Mouse (Mus musculus) embryonic facial prominence, embryonic 11.5 days (tissue): Measurements from ENCODE around the gene Vmn1r86. TPM values are rescaled to one million over a fixed set of nuclear protein-coding genes. Genes with fewer than 3 reads are reported as not detected.

Experiments
- polyA plus RNA-seq: library from polyadenylated mRNA; unstranded; fragments of >200 nt; fragmentation: Nextera tagmentation; extraction: Ambion mirVana; gene quantifications from 2 replicates; pipeline ENCODE4 v1.2.1, GENCODE M21; 2014

Gene Vmn1r86
- polyA plus RNA-seq, 1 experiment from 2014 or later, result not detected

Other genes starting within 250 kb of the Vmn1r86 start
- gene Zfp128, start 238.7 kb downstream of the Vmn1r86 start, polyA plus RNA-seq, result 6.5 and 6.9 TPM in 2 replicates
- 26.4 and 27.5 TPM in 2 replicates for gene Zscan22, start 222.1 kb downstream of the Vmn1r86 start, polyA plus RNA-seq
- 950 and 1,039 TPM in 2 replicates for gene Rps5, start 197.6 kb downstream of the Vmn1r86 start, polyA plus RNA-seq
- 0.56 and 0.69 TPM in 2 replicates for gene Rnf225, start 192.5 kb downstream of the Vmn1r86 start, polyA plus RNA-seq
- 7.9 and 8.9 TPM in 2 replicates for gene Zfp324, start 154.1 kb downstream of the Vmn1r86 start, polyA plus RNA-seq
- 5.9 and 6.6 TPM in 2 replicates for gene Zfp446, start 142.1 kb downstream of the Vmn1r86 start, polyA plus RNA-seq
- not detected in 2 replicates for gene Slc27a5, start 121.7 kb downstream of the Vmn1r86 start, polyA plus RNA-seq
- gene Trim28, start 120.8 kb downstream of the Vmn1r86 start, polyA plus RNA-seq, result 525 and 526 TPM in 2 replicates
- 22.6 and 22.9 TPM in 2 replicates for gene Zbtb45, start 109.9 kb downstream of the Vmn1r86 start, polyA plus RNA-seq
- 107 and 116 TPM in 2 replicates for gene Chmp2a, start 85.1 kb downstream of the Vmn1r86 start, polyA plus RNA-seq
- gene Ube2m, start 81.6 kb downstream of the Vmn1r86 start, polyA plus RNA-seq, result 172 and 177 TPM in 2 replicates
- 1.2 and 1.6 TPM in 2 replicates for gene Mzf1, start 65.2 kb downstream of the Vmn1r86 start, polyA plus RNA-seq
- gene Vmn1r85, start 24.7 kb downstream of the Vmn1r86 start, polyA plus RNA-seq, result not detected in 2 replicates
- gene Vmn1r87, start 20.2 kb upstream of the Vmn1r86 start, polyA plus RNA-seq, result not detected in 2 replicates
- gene Vmn1r88, start 39.7 kb upstream of the Vmn1r86 start, polyA plus RNA-seq, result not detected in 2 replicates
- not detected in 2 replicates for gene Vmn1r89, start 93.1 kb upstream of the Vmn1r86 start, polyA plus RNA-seq
- gene Lig1, start 157.4 kb upstream of the Vmn1r86 start, polyA plus RNA-seq, result 147 and 150 TPM in 2 replicates
- gene Zswim9, start 158.8 kb upstream of the Vmn1r86 start, polyA plus RNA-seq, result 5.0 and 5.1 TPM in 2 replicates
- gene Pla2g4c, start 204.7 kb upstream of the Vmn1r86 start, polyA plus RNA-seq, result 1.1 and 1.6 TPM in 2 replicates